Mouse (Mus musculus): ENCODE data around the gene Alkal2. TPM values are rescaled to one million over a fixed set of nuclear protein-coding genes. Genes with fewer than 3 reads are reported as not detected.

Alkal2 gene
- total and polyA plus RNA-seq, 2 experiments from 2014 or later: 0.33 to 0.41 TPM

DNA sequence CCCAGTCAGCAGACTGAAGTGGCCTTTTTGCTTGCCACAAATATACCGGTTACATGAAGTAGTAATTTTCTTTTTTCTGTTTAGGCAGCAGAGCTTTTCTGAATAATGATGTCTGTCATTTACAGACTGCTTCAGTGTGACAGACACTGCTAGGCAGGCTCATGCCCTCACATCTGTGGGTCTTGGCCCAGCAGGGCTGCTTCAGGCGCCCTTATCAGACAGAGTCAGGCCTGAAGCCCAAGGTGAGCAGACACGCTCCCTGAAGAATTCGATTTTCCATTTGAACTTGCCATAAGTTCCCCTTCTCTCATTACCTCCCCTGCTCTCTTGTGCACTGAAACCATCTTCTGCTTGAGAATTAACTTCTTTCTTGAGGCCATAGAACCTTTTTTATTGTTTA is 3.9 kb downstream of the Alkal2 start:
- Histone ChIP-seq H3K27me3 (ENCODE audit: insufficient read depth, low read length) (peaks cover 21% of the 10 kb centered on the region), H3K27ac (ENCODE audit: low read depth, low read length) (no peak overlapping the region), H3K36me3 (ENCODE audit: insufficient read depth, low read length) (no peaks in the 10 kb centered on the region), H3K4me3 (ENCODE audit: low read depth, low read length) (no peak overlapping the region), H3K9me3 (ENCODE audit: low read length) (no peaks in the 10 kb centered on the region), H3K9ac (replicated peaks; ENCODE audit: low read length, poor library complexity, severe bottlenecking) (no peak overlapping the region), H3K4me1 (ENCODE audit: insufficient read depth, low read length) (no peaks in the 10 kb centered on the region; the same call in 1 of the 2 replicates), H3K4me2 (ENCODE audit: low read depth, low read length, poor library complexity, severe bottlenecking) (no peak overlapping the region)
- no peak for ATAC-seq (ENCODE audit: low FRiP score)
- no peak for TF ChIP-seq CTCF (IDR thresholded peaks at IDR 0.05)
- 80% methylated on average over 4 of the region's 4 CpGs for WGBS
- DNase-seq (ENCODE audit: low spot score): no peak

DNA sequence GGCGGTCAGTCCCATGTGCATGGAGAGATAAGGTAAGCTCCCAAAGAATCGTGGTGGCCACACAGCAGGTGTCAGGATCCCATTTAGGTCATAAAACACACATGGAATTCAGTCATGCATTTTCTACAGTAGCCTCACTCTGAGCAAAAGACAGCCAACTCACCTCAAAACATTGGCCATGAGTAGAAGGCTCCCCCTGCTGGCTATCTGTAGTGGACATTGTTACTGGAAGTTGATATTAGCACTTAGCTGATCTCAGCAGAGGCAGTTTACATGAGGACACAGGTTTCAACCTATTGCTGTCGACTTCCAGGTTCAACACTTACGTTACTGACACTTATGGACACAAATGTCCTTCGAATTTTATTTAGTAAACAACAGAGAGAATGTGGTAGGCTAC is 5.9 kb downstream of the Alkal2 start:
- Histone ChIP-seq H3K27ac (ENCODE audit: low read depth, low read length) (no peak overlapping the region), H3K4me3 (ENCODE audit: low read depth, low read length) (no peak overlapping the region), H3K9me3 (ENCODE audit: low read length) (no peaks in the 10 kb centered on the region), H3K27me3 (ENCODE audit: insufficient read depth, low read length) (peaks cover 11% of the 10 kb centered on the region), H3K9ac (replicated peaks; ENCODE audit: low read length, poor library complexity, severe bottlenecking) (no peak overlapping the region), H3K4me1 (ENCODE audit: insufficient read depth, low read length) (no peaks in the 10 kb centered on the region), H3K4me2 (ENCODE audit: low read depth, low read length, poor library complexity, severe bottlenecking) (no peak overlapping the region), H3K36me3 (ENCODE audit: insufficient read depth, low read length) (peaks cover 6% of the 10 kb centered on the region)
- ATAC-seq (ENCODE audit: low FRiP score) (peak; percentile 74; the same call in 1 of the 2 replicates), DNase-seq (ENCODE audit: low spot score) (peak; percentile 87)
- WGBS: 34% methylated on average over 5 of the region's 5 CpGs
- peak; percentile 98 for TF ChIP-seq CTCF (IDR thresholded peaks at IDR 0.05)

DNA sequence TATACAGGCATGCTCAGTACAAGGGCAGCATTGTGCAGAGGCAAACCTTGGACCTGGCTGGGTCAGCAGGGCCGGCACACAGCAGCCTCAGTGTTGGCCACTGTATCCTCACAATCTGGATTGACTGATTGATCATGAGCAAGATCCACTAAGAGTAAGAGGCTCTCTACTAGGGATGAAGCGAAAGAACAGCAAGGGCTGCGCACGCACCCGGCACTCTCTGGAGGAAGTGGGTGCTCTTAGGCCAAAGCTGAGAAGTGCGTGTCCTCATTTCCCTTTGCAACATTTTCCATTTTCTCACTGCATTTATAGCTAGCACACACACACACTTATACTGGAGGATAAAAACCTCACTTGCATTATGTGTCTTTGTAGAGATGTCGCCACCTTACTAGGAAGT is 7.3 kb downstream of the Alkal2 start:
- DNase-seq (ENCODE audit: low spot score) (no peak), ATAC-seq (ENCODE audit: low FRiP score) (no peak)
- 0 out of 2 replicates have a peak, but pooled peaks cover under 1% of the 10 kb centered on the region for H3K27me3 ChIP-seq (ENCODE audit: insufficient read depth, low read length)
- H3K4me1 ChIP-seq (ENCODE audit: insufficient read depth, low read length): no peaks in the 10 kb centered on the region
- no peaks in the 10 kb centered on the region for H3K9me3 ChIP-seq (ENCODE audit: low read length)
- TF ChIP-seq CTCF (IDR thresholded peaks at IDR 0.05): no peak
- WGBS: 87% methylated on average over 7 of the region's 7 CpGs
- H3K9ac ChIP-seq (replicated peaks; ENCODE audit: low read length, poor library complexity, severe bottlenecking): no peak overlapping the region
- no peak overlapping the region for H3K4me3 ChIP-seq (ENCODE audit: low read depth, low read length)
- peaks cover 6% of the 10 kb centered on the region for H3K36me3 ChIP-seq (ENCODE audit: insufficient read depth, low read length)
- no peak overlapping the region for H3K4me2 ChIP-seq (ENCODE audit: low read depth, low read length, poor library complexity, severe bottlenecking)
- no peak overlapping the region for H3K27ac ChIP-seq (ENCODE audit: low read depth, low read length)

DNA sequence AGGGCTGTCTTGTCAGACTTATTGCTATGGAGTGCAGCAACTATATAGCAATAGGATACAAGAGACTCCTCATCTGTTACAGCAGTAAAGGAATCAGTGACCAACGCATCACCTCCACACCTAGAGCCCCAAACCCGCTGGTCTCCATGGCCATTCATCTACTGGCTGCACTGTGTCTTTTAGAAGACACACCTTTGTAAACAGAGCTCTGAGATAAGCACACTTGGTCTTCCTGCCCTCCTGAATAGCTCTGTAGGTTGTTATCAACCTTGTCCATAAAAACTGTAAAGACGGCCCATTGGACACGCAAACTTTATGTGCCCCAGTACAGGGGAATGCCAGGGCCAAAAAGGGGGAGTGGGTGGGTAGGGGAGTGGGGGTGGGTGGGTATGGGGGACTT is 12.9 kb downstream of the Alkal2 start:
- Histone ChIP-seq H3K9me3 (ENCODE audit: low read length) (no peaks in the 10 kb centered on the region), H3K4me2 (ENCODE audit: low read depth, low read length, poor library complexity, severe bottlenecking) (no peak overlapping the region), H3K4me3 (ENCODE audit: low read depth, low read length) (no peak overlapping the region), H3K27ac (ENCODE audit: low read depth, low read length) (no peak overlapping the region), H3K36me3 (ENCODE audit: insufficient read depth, low read length) (peaks cover 8% of the 10 kb centered on the region), H3K4me1 (ENCODE audit: insufficient read depth, low read length) (no peaks in the 10 kb centered on the region), H3K9ac (replicated peaks; ENCODE audit: low read length, poor library complexity, severe bottlenecking) (no peak overlapping the region), H3K27me3 (ENCODE audit: insufficient read depth, low read length) (no peaks in the 10 kb centered on the region)
- no peak for TF ChIP-seq CTCF (IDR thresholded peaks at IDR 0.05)
- DNase-seq (ENCODE audit: low spot score) (no peak), ATAC-seq (ENCODE audit: low FRiP score) (no peak)
- WGBS: 97% methylated on average over 4 of the region's 4 CpGs

DNA sequence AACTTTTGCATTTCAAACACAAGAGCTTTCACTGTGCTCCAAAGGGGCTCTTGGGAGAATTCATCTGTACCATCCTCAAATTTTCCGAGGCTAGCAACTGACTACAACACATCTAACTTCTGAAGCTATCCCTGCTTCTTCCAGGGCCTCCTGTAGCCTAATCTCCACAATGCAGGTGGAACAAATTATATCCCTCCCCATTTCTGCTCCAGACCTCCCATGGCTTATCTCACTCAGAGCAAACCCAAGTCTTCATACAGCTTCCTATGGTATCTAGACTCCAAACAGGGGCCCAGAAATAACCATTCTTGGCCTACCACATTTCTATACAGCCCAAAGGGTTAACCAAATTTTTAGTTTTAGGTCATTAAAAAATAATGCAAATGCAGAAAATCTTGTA is 24.5 kb downstream of the Alkal2 start:
- Histone ChIP-seq H3K9ac (replicated peaks; ENCODE audit: low read length, poor library complexity, severe bottlenecking) (no peak overlapping the region), H3K27ac (ENCODE audit: low read depth, low read length) (no peak overlapping the region), H3K4me3 (ENCODE audit: low read depth, low read length) (no peak overlapping the region), H3K27me3 (ENCODE audit: insufficient read depth, low read length) (no peaks in the 10 kb centered on the region), H3K9me3 (ENCODE audit: low read length) (no peaks in the 10 kb centered on the region), H3K4me2 (ENCODE audit: low read depth, low read length, poor library complexity, severe bottlenecking) (no peak overlapping the region), H3K36me3 (ENCODE audit: insufficient read depth, low read length) (peaks cover under 1% of the 10 kb centered on the region), H3K4me1 (ENCODE audit: insufficient read depth, low read length) (peaks cover 7% of the 10 kb centered on the region; the same call in 1 of the 2 replicates)
- TF ChIP-seq CTCF (IDR thresholded peaks at IDR 0.05): no peak
- 94% methylated on average over 1 of the region's 1 CpGs for WGBS
- no peak for DNase-seq (ENCODE audit: low spot score)
- no peak for ATAC-seq (ENCODE audit: low FRiP score)

DNA sequence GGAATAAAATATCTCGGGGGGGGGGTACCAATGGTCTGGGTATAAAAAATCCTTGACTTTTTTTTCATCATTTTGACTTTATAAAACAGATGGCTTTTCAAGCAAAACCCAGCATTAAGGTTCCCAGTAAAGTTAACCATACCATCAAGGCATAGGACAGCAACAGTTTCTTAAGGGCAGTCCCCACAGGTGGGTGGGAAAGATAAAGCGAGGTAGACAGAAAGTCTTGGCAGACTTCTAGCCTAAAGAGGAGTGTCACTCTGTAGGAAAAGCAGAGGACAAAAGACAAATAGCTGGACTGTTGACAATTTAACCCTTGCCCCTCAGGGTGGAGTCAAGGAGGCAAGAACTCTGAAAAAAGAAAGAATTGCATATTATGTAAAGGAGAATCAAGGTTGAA is 25.8 kb downstream of the Alkal2 start:
- TF ChIP-seq CTCF (IDR thresholded peaks at IDR 0.05): no peak
- WGBS: 93% methylated on average over 2 of the region's 2 CpGs
- DNase-seq (ENCODE audit: low spot score) (no peak), ATAC-seq (ENCODE audit: low FRiP score) (no peak)
- Histone ChIP-seq H3K4me1 (ENCODE audit: insufficient read depth, low read length) (peaks cover 7% of the 10 kb centered on the region; the same call in 1 of the 2 replicates), H3K4me2 (ENCODE audit: low read depth, low read length, poor library complexity, severe bottlenecking) (no peak overlapping the region), H3K9ac (replicated peaks; ENCODE audit: low read length, poor library complexity, severe bottlenecking) (no peak overlapping the region), H3K27ac (ENCODE audit: low read depth, low read length) (no peak overlapping the region), H3K9me3 (ENCODE audit: low read length) (no peaks in the 10 kb centered on the region), H3K4me3 (ENCODE audit: low read depth, low read length) (no peak overlapping the region), H3K27me3 (ENCODE audit: insufficient read depth, low read length) (no peaks in the 10 kb centered on the region), H3K36me3 (ENCODE audit: insufficient read depth, low read length) (no peaks in the 10 kb centered on the region)

Measured in midbrain, postnatal 0 days (tissue).